Comparison of ENCODE assay signal across 21 mouse cellular contexts in the genomic region with DNA sequence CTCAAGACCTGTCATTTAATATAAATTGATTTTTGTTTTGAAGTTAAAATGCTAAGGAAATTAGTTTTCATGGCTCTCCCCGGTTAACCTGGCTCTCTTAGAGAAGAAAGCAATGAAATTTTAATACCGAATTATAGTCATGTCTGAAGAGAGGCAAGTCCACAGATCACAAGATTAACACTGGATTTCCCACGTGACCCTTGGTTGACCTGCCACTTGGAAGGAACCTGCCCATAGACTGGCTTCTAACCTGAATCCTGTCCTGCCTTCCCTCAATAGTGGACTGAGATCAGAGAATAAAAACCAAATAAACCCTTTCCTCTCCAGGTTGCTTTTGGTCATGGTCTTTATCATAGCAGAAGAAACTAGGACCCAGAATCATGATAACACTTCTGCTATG.
DNase-seq lines count a peak whose midpoint lies in the region; ATAC-seq and TF ChIP-seq lines count a peak whose summit lies in the region.
"Had no signal": no experiment of that assay in that cellular context is flagged by ENCODE, and none has a peak within 500 bp of the region (broad histone marks: within the 10 kb centered on the region; RNA-seq: fewer than 3 reads in every experiment).

No protein-coding gene starts in this region.

- DNase-seq in kidney, adult 2 months = peak; percentile 60
- peak; percentile 49 to 61 for DNase-seq in kidney, postnatal 25 days
- DNase-seq in kidney, adult 18-20 months = no peak
- peak; percentile 53 to 54 for DNase-seq in kidney, postnatal 36 days
- peak; percentile 53 for DNase-seq in liver, adult 2 months (ENCODE audit: extremely low read depth, low read depth, low spot score)
- DNase-seq: adrenal gland, adult 2 months; adrenal gland, adult 8-10 months; adrenal gland, postnatal 10 days; adrenal gland, postnatal 14 days; adrenal gland, postnatal 25 days; B cell, adult 2 months; cerebellum, adult 11 months; cerebellum, adult 11-12 months had no signal

- H3K4me3 ChIP-seq in kidney, adult 2 months (ENCODE audit: insufficient read depth, low read depth, low read length) = no peak overlapping the region
- no peak overlapping the region for H3K4me3 ChIP-seq in kidney, embryonic 14.5 days (ENCODE audit: low read length)
- no peak overlapping the region for H3K4me3 ChIP-seq in kidney, embryonic 16.5 days (ENCODE audit: low read length)
- no peak overlapping the region for H3K4me3 ChIP-seq in liver, adult 2 months (ENCODE audit: insufficient read depth, low read depth, low read length)
- no peak overlapping the region for H3K4me3 ChIP-seq in liver, embryonic 12.5 days

- H3K36me3 ChIP-seq in kidney, adult 2 months (ENCODE audit: control insufficient read depth, insufficient read depth, low read length) = peaks cover 1% of the 10 kb centered on the region; the same call in 1 of the 2 replicates
- H3K36me3 ChIP-seq in kidney, embryonic 14.5 days (ENCODE audit: control insufficient read depth, insufficient read depth, low read length) = 0 out of 2 replicates have a peak, but pooled peaks cover 3% of the 10 kb centered on the region
- H3K36me3 ChIP-seq in kidney, embryonic 16.5 days (ENCODE audit: insufficient read depth, low read length) = no peaks in the 10 kb centered on the region
- H3K36me3 ChIP-seq in liver, adult 2 months (ENCODE audit: control insufficient read depth, insufficient read depth, low read length) = peaks cover 3% of the 10 kb centered on the region; the same call in 1 of the 2 replicates
- H3K36me3 ChIP-seq in liver, embryonic 12.5 days = no peaks in the 10 kb centered on the region

- 0 out of 2 replicates have a peak overlapping the region, but pooled peaks have one; percentile 7 for H3K27ac ChIP-seq in kidney, adult 2 months (ENCODE audit: insufficient read depth, low read depth, low read length)
- no peak overlapping the region for H3K27ac ChIP-seq in kidney, embryonic 14.5 days (ENCODE audit: low read depth, low read length)
- no peak overlapping the region for H3K27ac ChIP-seq in kidney, embryonic 16.5 days (ENCODE audit: low read length)
- peak overlapping the region; percentile 1; the same call in 1 of the 2 replicates for H3K27ac ChIP-seq in liver, adult 2 months (replicated peaks; ENCODE audit: insufficient read depth, low read depth, low read length)
- no peak overlapping the region for H3K27ac ChIP-seq in liver, embryonic 12.5 days

- no peaks in the 10 kb centered on the region for H3K9me3 ChIP-seq in kidney, embryonic 14.5 days (ENCODE audit: control insufficient read depth, low read length)
- H3K9me3 ChIP-seq in kidney, embryonic 16.5 days (ENCODE audit: low read length) = no peaks in the 10 kb centered on the region
- H3K9me3 ChIP-seq in liver, embryonic 12.5 days (replicated peaks) = no peaks in the 10 kb centered on the region
- H3K9me3 ChIP-seq: G1E had no signal

- H3K4me2 ChIP-seq in kidney, embryonic 14.5 days (replicated peaks; ENCODE audit: low read depth, low read length) = no peak overlapping the region
- no peak overlapping the region for H3K4me2 ChIP-seq in kidney, embryonic 16.5 days (replicated peaks; ENCODE audit: low read depth, low read length)
- H3K4me2 ChIP-seq in liver, embryonic 12.5 days = no peak overlapping the region

- TF ChIP-seq CTCF in kidney, adult 2 months (conservative IDR thresholded peaks at IDR 0.05; ENCODE audit: insufficient read depth, insufficient read length, low read depth, low read length) = no peak
- no peak for TF ChIP-seq CTCF in liver, adult 2 months (IDR thresholded peaks at IDR 0.05; ENCODE audit: low read depth, low read length)

- no peaks in the 10 kb centered on the region for H3K27me3 ChIP-seq in kidney, adult 2 months (replicated peaks; ENCODE audit: control insufficient read depth, insufficient read depth, low read length)
- H3K27me3 ChIP-seq in kidney, embryonic 14.5 days (ENCODE audit: control insufficient read depth, insufficient read depth, low read length) = no peaks in the 10 kb centered on the region
- no peaks in the 10 kb centered on the region for H3K27me3 ChIP-seq in kidney, embryonic 16.5 days (ENCODE audit: insufficient read depth, low read length)
- H3K27me3 ChIP-seq in liver, adult 2 months (ENCODE audit: control insufficient read depth, insufficient read depth, low read length) = no peaks in the 10 kb centered on the region
- H3K27me3 ChIP-seq in liver, embryonic 12.5 days (replicated peaks) = peaks cover 19% of the 10 kb centered on the region; the same call in 1 of the 2 replicates
- H3K27me3 ChIP-seq: CH12.LX, Patski had no signal

- H3K9ac ChIP-seq in kidney, embryonic 14.5 days (ENCODE audit: low read depth, low read length) = no peak overlapping the region
- H3K9ac ChIP-seq in kidney, embryonic 16.5 days (replicated peaks; ENCODE audit: low read length) = no peak overlapping the region
- H3K9ac ChIP-seq in liver, adult 2 months (ENCODE audit: low read depth, low read length) = no peak overlapping the region
- H3K9ac ChIP-seq in liver, embryonic 12.5 days = no peak overlapping the region

- TF ChIP-seq POLR2A in kidney, adult 2 months (IDR thresholded peaks at IDR 0.05; ENCODE audit: low read depth, low read length) = no peak
- TF ChIP-seq POLR2A in liver, adult 2 months (IDR thresholded peaks at IDR 0.05; ENCODE audit: extremely low read depth, insufficient read depth, low read length) = no peak

- no peak for ATAC-seq in kidney, embryonic 14.5 days (ENCODE audit: low FRiP score, low TSS enrichment)
- ATAC-seq in kidney, embryonic 16.5 days (ENCODE audit: low FRiP score, low TSS enrichment) = no peak
- ATAC-seq in liver, embryonic 12.5 days = no peak
- ATAC-seq: activated CD4-positive, CD25-positive, alpha-beta regulatory T cell, adult 4 months; CD4-positive, CD25-positive, alpha-beta regulatory T cell, adult 4 months; Patski had no signal

- 60% methylated on average over 3 of the region's 3 CpGs for WGBS in kidney, adult 2 months
- WGBS in kidney, embryonic 14.5 days = 78% methylated on average over 3 of the region's 3 CpGs
- 85% methylated on average over 3 of the region's 3 CpGs for WGBS in kidney, embryonic 16.5 days
- WGBS in liver, adult 2 months = 60% methylated on average over 3 of the region's 3 CpGs
- 68% methylated on average over 3 of the region's 3 CpGs for WGBS in liver, embryonic 12.5 days (ENCODE audit: insufficient replicate concordance)

- peaks cover 9% of the 10 kb centered on the region for H3K79me2 ChIP-seq in liver, adult 2 months (ENCODE audit: control insufficient read depth, insufficient read depth, low read length)

- H3K4me1 ChIP-seq in kidney, adult 2 months (ENCODE audit: control insufficient read depth, insufficient read depth, low read length) = peaks cover 38% of the 10 kb centered on the region
- H3K4me1 ChIP-seq in kidney, embryonic 14.5 days (ENCODE audit: control insufficient read depth, insufficient read depth, low read length) = 0 out of 2 replicates have a peak, but pooled peaks cover 10% of the 10 kb centered on the region
- peaks cover 34% of the 10 kb centered on the region for H3K4me1 ChIP-seq in kidney, embryonic 16.5 days (ENCODE audit: insufficient read depth, low read length)
- peaks cover 20% of the 10 kb centered on the region for H3K4me1 ChIP-seq in liver, adult 2 months (ENCODE audit: control insufficient read depth, insufficient read depth, low read length)
- peaks cover 5% of the 10 kb centered on the region; the same call in 1 of the 2 replicates for H3K4me1 ChIP-seq in liver, embryonic 12.5 days

Comparison
In these comparisons a context has a peak if more than half of its experiments do, and no peak if none do; other contexts are left out.
1. H3K27ac ChIP-seq: peak in kidney, adult 2 months (single experiment) and liver, adult 2 months (single experiment); none in kidney, embryonic 14.5 days (single experiment), kidney, embryonic 16.5 days (single experiment) and liver, embryonic 12.5 days (single experiment).